Mouse (Mus musculus) cerebellum, adult 2 months (tissue): ENCODE measurements at regions not wholly inside any gene's neighbourhood (a gene's known extent, or its start where the extent isn't known, plus 50 kb on each side); places are given as distances from the start of the nearest gene placed in this dataset.

Experiments
- CTCF ChIP-seq: fragments of 200-500 bp; IDR thresholded peaks from 2 replicates; pipeline ENCODE4 v1.5.1; 2011; ENCODE audit warnings: low read depth, mild to moderate bottlenecking, control low read depth, low read length, moderate library complexity, borderline replicate concordance; ENCODE audit not compliant: insufficient read depth
- POLR2A ChIP-seq: fragments of 200-500 bp; IDR thresholded peaks from 2 replicates; pipeline ENCODE4 v1.6.1; 2011; ENCODE audit warnings: low read length, control low read depth, borderline replicate concordance; ENCODE audit not compliant: insufficient read depth

DNA sequence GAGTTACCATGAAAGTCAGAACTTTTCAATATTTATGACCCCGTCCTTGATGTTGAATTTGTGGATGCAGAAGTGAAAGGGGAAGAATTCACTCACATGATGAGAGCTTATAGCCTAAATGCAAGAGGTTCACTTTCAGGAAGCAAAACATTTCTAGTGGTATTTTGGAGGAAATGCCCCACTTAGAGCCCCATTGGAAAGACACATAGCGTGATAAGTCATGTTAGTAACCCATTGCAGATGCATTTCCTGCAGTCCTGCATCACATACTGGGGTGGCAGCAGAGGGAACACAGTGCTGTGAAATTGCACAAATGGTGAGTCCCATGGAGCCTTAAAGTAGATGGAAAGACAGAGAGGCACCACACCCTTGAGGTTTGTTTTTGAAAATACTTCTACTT is 369.9 kb downstream of the Tmem38b start:
- TF ChIP-seq POLR2A (no peak), CTCF (no peak)
